Mouse (Mus musculus): ENCODE measurements around the gene Cep97.
A peak's percentile ranks its signal among the peaks of the same experiment; 100 is the strongest.
"Not testable (repeated sequence)": the region's sequence is repeated elsewhere in the genome, so short reads cannot be mapped to it uniquely, and the experiment has no call there.

Cep97 gene

GRCm38 (mm10) chr16:55890346-55891136 is 44.1 kb downstream of the Cep97 start:
- DNase-seq (ENCODE audit: low read depth): no peak

- peak; percentile 60 for DNase-seq (ENCODE audit: low read depth)
Observed at GRCm38 (mm10) chr16:55889451-55889850, 45.2 kb downstream of the Cep97 start.

GRCm38 (mm10) chr16:55888584-55888960 is 46.1 kb downstream of the Cep97 start:
- no peak for DNase-seq (ENCODE audit: low read depth)

- DNase-seq (ENCODE audit: low read depth): peak; percentile 98
Observed at GRCm38 (mm10) chr16:55887814-55888583, 46.7 kb downstream of the Cep97 start.

- DNase-seq (ENCODE audit: low read depth): no peak
Observed at GRCm38 (mm10) chr16:55884246-55884645, 50.4 kb downstream of the Cep97 start.

GRCm38 (mm10) chr16:55876025-55876424 is 58.6 kb downstream of the Cep97 start:
- peak; percentile 38 for DNase-seq (ENCODE audit: low read depth)

- no peak for DNase-seq (ENCODE audit: low read depth)
Observed at GRCm38 (mm10) chr16:55863832-55864231, 70.8 kb downstream of the Cep97 start.

- peak; percentile 90 for DNase-seq (ENCODE audit: low read depth)
Observed at GRCm38 (mm10) chr16:55863149-55863815, 71.4 kb downstream of the Cep97 start.

GRCm38 (mm10) chr16:55861104-55861503 is 73.6 kb downstream of the Cep97 start:
- DNase-seq (ENCODE audit: low read depth): no peak

- not testable (repeated sequence) for DNase-seq (ENCODE audit: low read depth)
Observed at GRCm38 (mm10) chr16:55859421-55859820, 75.2 kb downstream of the Cep97 start.

GRCm38 (mm10) chr16:55858465-55858864 is 76.2 kb downstream of the Cep97 start:
- peak; percentile 77 for DNase-seq (ENCODE audit: low read depth)

- peak; percentile 87 for DNase-seq (ENCODE audit: low read depth)
Observed at GRCm38 (mm10) chr16:55852943-55853727, 81.5 kb downstream of the Cep97 start.

GRCm38 (mm10) chr16:55852515-55852914 is 82.1 kb downstream of the Cep97 start:
- DNase-seq (ENCODE audit: low read depth): no peak

GRCm38 (mm10) chr16:55850485-55850884 is 84.2 kb downstream of the Cep97 start:
- DNase-seq (ENCODE audit: low read depth): no peak
